Mouse (Mus musculus) embryo, embryonic 9.5 days (tissue): ENCODE measurements around the gene Slc13a5.

ENCODE experiments used
- DNase-seq: peaks from one replicate; pipeline ENCODE4 v3.0.0-alpha.2; 2017; ENCODE audit errors: extremely low spot score

Slc13a5 gene

GRCm38 (mm10) chr11:72265483-72265882 lies 1.5 kb downstream of the Slc13a5 start:
- peak; percentile 3 for DNase-seq

GRCm38 (mm10) chr11:72256441-72256840 lies 10.6 kb downstream of the Slc13a5 start:
- DNase-seq: no peak

- no peak for DNase-seq
Measured at GRCm38 (mm10) chr11:72255629-72256028, 11.4 kb downstream of the Slc13a5 start.

GRCm38 (mm10) chr11:72245196-72245753 lies 21.7 kb downstream of the Slc13a5 start:
- DNase-seq: no peak

- DNase-seq: no peak
Measured at GRCm38 (mm10) chr11:72240062-72240860, 26.8 kb downstream of the Slc13a5 start.

- DNase-seq: no peak
Measured at GRCm38 (mm10) chr11:72234013-72234412, 33.0 kb downstream of the Slc13a5 start.

GRCm38 (mm10) chr11:72232991-72233390 lies 34.0 kb downstream of the Slc13a5 start:
- DNase-seq: no peak

- DNase-seq: no peak
Measured at GRCm38 (mm10) chr11:72232068-72232467, 35.0 kb downstream of the Slc13a5 start.

GRCm38 (mm10) chr11:72228513-72228912 lies 38.5 kb downstream of the Slc13a5 start:
- DNase-seq: no peak

- DNase-seq: no peak
Measured at GRCm38 (mm10) chr11:72226901-72227300, 40.1 kb downstream of the Slc13a5 start.

- no peak for DNase-seq
Measured at GRCm38 (mm10) chr11:72226020-72226791, 40.8 kb downstream of the Slc13a5 start.

GRCm38 (mm10) chr11:72224865-72225264 lies 42.2 kb downstream of the Slc13a5 start:
- peak; percentile 62 for DNase-seq

GRCm38 (mm10) chr11:72223414-72223813 lies 43.6 kb downstream of the Slc13a5 start:
- no peak for DNase-seq

- DNase-seq: peak; percentile 65
Measured at GRCm38 (mm10) chr11:72221278-72221677, 45.7 kb downstream of the Slc13a5 start.

- DNase-seq: no peak
Measured at GRCm38 (mm10) chr11:72217116-72217515, 49.9 kb downstream of the Slc13a5 start.

- DNase-seq: no peak
Measured at GRCm38 (mm10) chr11:72215410-72215797, 51.6 kb downstream of the Slc13a5 start, which contains the start of gene Med31. Gene Med31 (minus strand): TSS chr11:72215592.

- DNase-seq: peak; percentile 97
Measured at GRCm38 (mm10) chr11:72214591-72215409, 52.2 kb downstream of the Slc13a5 start.

GRCm38 (mm10) chr11:72207834-72208377 lies 59.1 kb downstream of the Slc13a5 start:
- no peak for DNase-seq

- peak; percentile 93 for DNase-seq
Measured at GRCm38 (mm10) chr11:72207204-72207833, 59.7 kb downstream of the Slc13a5 start, which contains the start of the genes 4933427D14Rik and Txndc17. Gene 4933427D14Rik (minus strand): TSS chr11:72207459. Gene Txndc17 (plus strand): TSS chr11:72207547.

- peak; percentile 38 for DNase-seq
Measured at GRCm38 (mm10) chr11:72206341-72207203, 60.5 kb downstream of the Slc13a5 start, which contains the start of gene Gm43951. Gene Gm43951 (minus strand): TSS chr11:72206840.
